Comparison of ENCODE assay signal across 17 mouse cellular contexts in genomic region chr19:42908553-42908952, GRCm38 (mm10).
"Had no signal": no experiment of that assay in that cellular context is flagged by ENCODE, and none has a peak within 500 bp of the region (broad histone marks: within the 10 kb centered on the region; RNA-seq: fewer than 3 reads in every experiment).

No protein-coding gene starts in this region.

- H3K4me3 ChIP-seq: neural tube, embryonic 12.5 days; neural tube, embryonic 13.5 days; neural tube, embryonic 15.5 days; stomach, embryonic 15.5 days had no signal

- H3K36me3 ChIP-seq: neural tube, embryonic 12.5 days; neural tube, embryonic 13.5 days; neural tube, embryonic 15.5 days; stomach, embryonic 15.5 days had no signal

- H3K27ac ChIP-seq: neural tube, embryonic 12.5 days; neural tube, embryonic 13.5 days; neural tube, embryonic 15.5 days; stomach, embryonic 15.5 days; stomach, postnatal 0 days had no signal

- H3K9ac ChIP-seq: neural tube, embryonic 12.5 days; neural tube, embryonic 13.5 days; neural tube, embryonic 15.5 days; stomach, embryonic 15.5 days had no signal

- DNase-seq: retina, postnatal 1 day; right cerebral cortex, adult 18-20 months; right cerebral cortex, postnatal 14 days; right cerebral cortex, postnatal 25 days; right cerebral cortex, postnatal 4 days; spleen, adult 18-20 months; thymus, adult 18-20 months; thymus, adult 2 months; thymus, postnatal 14 days; thymus, postnatal 25 days; thymus, postnatal 36 days; thymus, postnatal 4 days had no signal

- H3K9me3 ChIP-seq: neural tube, embryonic 12.5 days; neural tube, embryonic 13.5 days; neural tube, embryonic 15.5 days; stomach, embryonic 15.5 days had no signal

- H3K4me2 ChIP-seq: neural tube, embryonic 12.5 days; neural tube, embryonic 13.5 days; neural tube, embryonic 15.5 days; stomach, embryonic 15.5 days had no signal

- H3K27me3 ChIP-seq: neural tube, embryonic 12.5 days; neural tube, embryonic 13.5 days; neural tube, embryonic 15.5 days; stomach, embryonic 15.5 days had no signal
